Mouse (Mus musculus): ENCODE results near the gene Ankra2.
A peak's percentile ranks its signal among the peaks of the same experiment; 100 is the strongest.

Gene Ankra2

GRCm38 (mm10) chr13:98262636-98263457 lies at the start of gene Ankra2, which contains the start of gene Utp15:
Gene Ankra2 (plus strand): TSS chr13:98263074.
Gene Utp15 (minus strand): TSS chr13:98263041.
- peak; percentile 99 for DNase-seq

GRCm38 (mm10) chr13:98222848-98223247 lies 40.0 kb upstream of the Ankra2 start:
- DNase-seq, result peak; percentile 68

- DNase-seq, result no peak
Observed at GRCm38 (mm10) chr13:98226225-98226624, 36.6 kb upstream of the Ankra2 start.

GRCm38 (mm10) chr13:98230511-98230910 lies 32.4 kb upstream of the Ankra2 start:
- DNase-seq, result no peak

- no peak for DNase-seq
Observed at GRCm38 (mm10) chr13:98235451-98235850, 27.4 kb upstream of the Ankra2 start.

GRCm38 (mm10) chr13:98239978-98240641 lies 22.8 kb upstream of the Ankra2 start:
- peak; percentile 84 for DNase-seq

GRCm38 (mm10) chr13:98241531-98242282 lies 21.2 kb upstream of the Ankra2 start:
- DNase-seq, result no peak

GRCm38 (mm10) chr13:98244571-98245350 lies 18.1 kb upstream of the Ankra2 start:
- no peak for DNase-seq

- DNase-seq, result no peak
Observed at GRCm38 (mm10) chr13:98245386-98245785, 17.5 kb upstream of the Ankra2 start.

GRCm38 (mm10) chr13:98249594-98249993 lies 13.3 kb upstream of the Ankra2 start:
- no peak for DNase-seq

- DNase-seq, result peak; percentile 10
Observed at GRCm38 (mm10) chr13:98254921-98255320, 8.0 kb upstream of the Ankra2 start.

- no peak for DNase-seq
Observed at GRCm38 (mm10) chr13:98263458-98263987, 649 bp downstream of the Ankra2 start.

- DNase-seq, result peak; percentile 26
Observed at GRCm38 (mm10) chr13:98264111-98264510, 1.2 kb downstream of the Ankra2 start.

- DNase-seq, result no peak
Observed at GRCm38 (mm10) chr13:98274023-98274422, 11.1 kb downstream of the Ankra2 start.

- no peak for DNase-seq
Observed at GRCm38 (mm10) chr13:98275646-98276045, 12.8 kb downstream of the Ankra2 start.

- no peak for DNase-seq
Observed at GRCm38 (mm10) chr13:98276253-98276652, 13.4 kb downstream of the Ankra2 start.

- DNase-seq, result no peak
Observed at GRCm38 (mm10) chr13:98277501-98277900, 14.6 kb downstream of the Ankra2 start.

GRCm38 (mm10) chr13:98279686-98280085 lies 16.8 kb downstream of the Ankra2 start, which contains the start of gene Gm21976:
Gene Gm21976 (plus strand): TSS chr13:98279887.
- no peak for DNase-seq

- DNase-seq, result no peak
Observed at GRCm38 (mm10) chr13:98280990-98281650, 18.2 kb downstream of the Ankra2 start.

- DNase-seq, result no peak
Observed at GRCm38 (mm10) chr13:98290719-98291118, 27.8 kb downstream of the Ankra2 start.

- DNase-seq, result no peak
Observed at GRCm38 (mm10) chr13:98291712-98292111, 28.8 kb downstream of the Ankra2 start.

GRCm38 (mm10) chr13:98296072-98296471 lies 33.2 kb downstream of the Ankra2 start:
- no peak for DNase-seq

All from embryo, embryonic 11 days (tissue).